Mouse (Mus musculus) embryonic fibroblast, embryonic 13.5 days (primary cell): ENCODE measurements around the gene Ikzf4. TPM values are rescaled to one million over a fixed set of nuclear protein-coding genes. Genes with fewer than 3 reads are reported as not detected.

Experiments
- H3K27ac ChIP-seq: 2 replicates; pipeline ENCODE4 v1.5.1; 2012; ENCODE audit warnings: low read length, control low read depth, inconsistent platforms; ENCODE audit not compliant: insufficient read depth
- H3K4me1 ChIP-seq: 2 replicates; pipeline ENCODE4 v1.6.1; 2011; ENCODE audit warnings: low read length; ENCODE audit not compliant: control insufficient read depth, insufficient read depth
- H3K4me3 ChIP-seq: 2 replicates; pipeline ENCODE4 v1.5.1; 2011; ENCODE audit warnings: mild to moderate bottlenecking, control low read depth, low read length; ENCODE audit not compliant: insufficient read depth
- CTCF ChIP-seq: IDR thresholded peaks from 2 replicates; pipeline ENCODE4 v1.5.1; 2011; ENCODE audit warnings: mild to moderate bottlenecking, control low read depth, low read length, moderate library complexity, borderline replicate concordance; ENCODE audit not compliant: insufficient read depth
- POLR2A ChIP-seq: IDR thresholded peaks from 2 replicates; pipeline ENCODE4 v1.6.1; 2011; ENCODE audit warnings: low read depth, mild to moderate bottlenecking, control low read depth, low read length, moderate library complexity
- polyA plus RNA-seq: library from polyadenylated mRNA; stranded (reverse); fragments of >200 nt; gene quantifications from 2 replicates; pipeline ENCODE4 v1.2.4, GENCODE M21; 2011; ENCODE audit warnings: low read depth; ENCODE audit not compliant: missing spikeins, insufficient read length

Gene Ikzf4
- polyA plus RNA-seq, 1 experiment, result 4.8 TPM

GRCm38 (mm10) chr10:128613154-128613440 is 32.7 kb downstream of the Ikzf4 start:
- no peaks in the 10 kb centered on the region for H3K4me1 ChIP-seq
- H3K27ac ChIP-seq, result no peak overlapping the region
- TF ChIP-seq CTCF, result no peak
- TF ChIP-seq POLR2A, result no peak
- H3K4me3 ChIP-seq, result no peak overlapping the region

- H3K4me1 ChIP-seq, result no peaks in the 10 kb centered on the region
These were observed 33.2 kb downstream of the Ikzf4 start for GRCm38 (mm10) chr10:128612433-128613153.

GRCm38 (mm10) chr10:128606483-128606882 is 39.3 kb downstream of the Ikzf4 start:
- Histone ChIP-seq H3K4me1 (no peaks in the 10 kb centered on the region), H3K27ac (no peak overlapping the region), H3K4me3 (no peak overlapping the region)
- no peak for TF ChIP-seq CTCF
- TF ChIP-seq POLR2A, result no peak

More at GRCm38 (mm10) chr10:128612433-128613153, 33.2 kb downstream of the Ikzf4 start:
- no peak for TF ChIP-seq POLR2A
- TF ChIP-seq CTCF, result peak; percentile 52; the same call in 1 of the 2 replicates
- H3K27ac ChIP-seq, result no peak overlapping the region
- H3K4me3 ChIP-seq, result no peak overlapping the region

- Histone ChIP-seq H3K4me1 (no peaks in the 10 kb centered on the region; the same call in 1 of the 2 replicates), H3K4me3 (no peak overlapping the region), H3K27ac (no peak overlapping the region)
- TF ChIP-seq CTCF (no peak), POLR2A (no peak)
These were observed 43.2 kb downstream of the Ikzf4 start for GRCm38 (mm10) chr10:128602470-128603128.

GRCm38 (mm10) chr10:128601499-128601898 is 44.3 kb downstream of the Ikzf4 start:
- Histone ChIP-seq H3K4me1 (no peaks in the 10 kb centered on the region; the same call in 1 of the 2 replicates), H3K4me3 (no peak overlapping the region), H3K27ac (no peak overlapping the region)
- no peak for TF ChIP-seq CTCF
- TF ChIP-seq POLR2A, result no peak

GRCm38 (mm10) chr10:128598476-128598875 is 47.3 kb downstream of the Ikzf4 start:
- Histone ChIP-seq H3K4me3 (no peak overlapping the region), H3K4me1 (no peaks in the 10 kb centered on the region; the same call in 1 of the 2 replicates), H3K27ac (no peak overlapping the region)
- TF ChIP-seq CTCF (no peak), POLR2A (no peak)

GRCm38 (mm10) chr10:128592797-128593196 is 53.0 kb downstream of the Ikzf4 start:
- no peak overlapping the region for H3K4me3 ChIP-seq
- H3K4me1 ChIP-seq, result no peaks in the 10 kb centered on the region
- no peak for TF ChIP-seq CTCF
- no peak for TF ChIP-seq POLR2A
- no peak overlapping the region for H3K27ac ChIP-seq

- TF ChIP-seq CTCF, result no peak
- TF ChIP-seq POLR2A, result no peak
- Histone ChIP-seq H3K4me3 (no peak overlapping the region), H3K4me1 (no peaks in the 10 kb centered on the region), H3K27ac (no peak overlapping the region)
These were observed 54.4 kb downstream of the Ikzf4 start for GRCm38 (mm10) chr10:128591436-128591835.

- H3K4me3 ChIP-seq, result peak overlapping the region; percentile 73
- no peak overlapping the region for H3K27ac ChIP-seq
- no peaks in the 10 kb centered on the region for H3K4me1 ChIP-seq
- TF ChIP-seq CTCF (peak; percentile 62), POLR2A (no peak)
These were observed 55.5 kb downstream of the Ikzf4 start for GRCm38 (mm10) chr10:128590193-128590690.

- peak within 1 kb of the TSS; percentile 73 for H3K4me3 ChIP-seq
- TF ChIP-seq POLR2A (no peak), CTCF (no peak)
- H3K4me1 ChIP-seq, result no peaks in the 10 kb centered on the region
- no peak within 1 kb of the TSS for H3K27ac ChIP-seq
These were observed 56.2 kb downstream of the Ikzf4 start, which contains the start of gene Erbb3 for GRCm38 (mm10) chr10:128589464-128590192. Gene Erbb3 (minus strand): TSS chr10:128589652.
